Mouse (Mus musculus) kidney, adult 10 weeks (tissue): ENCODE results near the gene Pigg. TPM values are rescaled to one million over a fixed set of nuclear protein-coding genes. Genes with fewer than 3 reads are reported as not detected.

Source experiments
- polyA plus RNA-seq: library from polyadenylated mRNA; stranded (reverse); fragments of 350-450 nt; fragmentation: Illumina TruSeq; extraction: RNeasy Lipid Tissue Mini Kit (QIAGEN cat#74804); gene quantifications from one replicate; pipeline ENCODE4 v1.2.3, GENCODE M21; 2014; ENCODE audit warnings: low read depth, low replicate concordance

Pigg gene
- polyA plus RNA-seq, result 43.6 TPM

GRCm38 (mm10) chr5:108312224-108313064 is at the start of gene Pigg:
TSS of gene Pigg (plus strand) at chr5:108312609.

GRCm38 (mm10) chr5:108268127-108269062 is 44.0 kb upstream of the Pigg start, which contains the start of gene Dr1:
TSS of gene Dr1 (plus strand) at chr5:108268897.

GRCm38 (mm10) chr5:108367871-108368332 is 55.5 kb downstream of the Pigg start, which contains the start of gene Gm42517:
TSS of gene Gm42517 (minus strand) at chr5:108367922.

DNA sequence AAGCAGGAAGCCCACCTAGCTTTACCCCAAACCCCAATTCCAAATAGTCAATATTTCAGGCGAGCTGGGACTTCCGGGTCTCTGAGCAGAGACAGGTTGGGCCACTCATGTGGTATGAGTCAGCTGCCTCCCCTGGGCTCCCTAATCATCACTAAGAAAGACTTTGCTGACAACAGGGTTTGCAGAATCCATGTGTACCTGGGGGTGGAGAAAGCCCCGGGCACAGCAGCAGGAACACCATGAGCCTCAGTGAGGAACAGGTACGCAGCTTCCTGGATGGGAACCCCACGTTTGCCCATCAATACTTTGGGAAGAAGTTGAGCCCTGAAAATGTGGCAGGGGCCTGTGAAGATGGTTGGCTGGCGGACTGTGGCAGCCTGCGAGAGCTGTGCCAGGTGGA is 75.8 kb downstream of the Pigg start, which contains the start of gene Pde6b:
Gene Pde6b, plus strand, starts transcription at position 191 of the 400 bp plus-strand sequence.

Other genes with a start within 250 kb of the Pigg start
- 32.3 TPM for gene Mtf2, start 246.9 kb upstream of the Pigg start, polyA plus RNA-seq
- gene Tmed5, start 180.0 kb upstream of the Pigg start, polyA plus RNA-seq, result 94.9 TPM
- 0.44 TPM for gene Ccdc18, start 179.7 kb upstream of the Pigg start, polyA plus RNA-seq
- gene Dr1, start 43.7 kb upstream of the Pigg start, polyA plus RNA-seq, result 144 TPM
- not detected for gene Gm42517, start 55.3 kb downstream of the Pigg start, polyA plus RNA-seq
- gene Pde6b, start 75.8 kb downstream of the Pigg start, polyA plus RNA-seq, result not detected
- gene Atp5k, start 121.8 kb downstream of the Pigg start, polyA plus RNA-seq, result 147 TPM
- gene Mfsd7a, start 136.3 kb downstream of the Pigg start, polyA plus RNA-seq, result 0.73 TPM
- gene Pcgf3, start 148.6 kb downstream of the Pigg start, polyA plus RNA-seq, result 19.9 TPM
- gene Cplx1, start 237.4 kb downstream of the Pigg start, polyA plus RNA-seq, result not detected